Mouse (Mus musculus) heart, adult 9 months (tissue): ENCODE measurements around the gene Map9.
"Not testable (repeated sequence)": the region's sequence is repeated elsewhere in the genome, so short reads cannot be mapped to it uniquely, and the experiment has no call there.

Experiments
- DNase-seq, 2 experiments: peaks; one replicate each; pipeline ENCODE4 v3.0.0; 2022; ENCODE audit warnings: low spot score in 2 of 2

Gene Map9

GRCm38 (mm10) chr3:82357797-82358524 is at the start of gene Map9:
Map9 (plus strand) TSS chr3:82358044.
- DNase-seq, result peak; percentile 98 to 99

GRCm38 (mm10) chr3:82315728-82316127 is 42.1 kb upstream of the Map9 start:
- DNase-seq, result no peak

- DNase-seq, result not testable (repeated sequence)
These were observed 31.1 kb upstream of the Map9 start for GRCm38 (mm10) chr3:82326736-82327135.

- no peak for DNase-seq
These were observed 25.8 kb upstream of the Map9 start for GRCm38 (mm10) chr3:82332067-82332466.

GRCm38 (mm10) chr3:82332536-82332935 is 25.3 kb upstream of the Map9 start:
- DNase-seq, result no peak

GRCm38 (mm10) chr3:82333128-82333969 is 24.5 kb upstream of the Map9 start:
- DNase-seq, result peak in 1 of 2 experiments; percentile 46

GRCm38 (mm10) chr3:82340111-82340510 is 17.7 kb upstream of the Map9 start:
- no peak for DNase-seq

GRCm38 (mm10) chr3:82348277-82348860 is 9.5 kb upstream of the Map9 start:
- DNase-seq, result no peak

GRCm38 (mm10) chr3:82350321-82350720 is 7.5 kb upstream of the Map9 start:
- DNase-seq, result no peak

- DNase-seq, result no peak
These were observed 504 bp upstream of the Map9 start for GRCm38 (mm10) chr3:82357340-82357739.

- no peak for DNase-seq
These were observed 1.2 kb downstream of the Map9 start for GRCm38 (mm10) chr3:82359036-82359435.

- no peak for DNase-seq
These were observed 4.6 kb downstream of the Map9 start for GRCm38 (mm10) chr3:82362452-82362851.

- DNase-seq, result no peak
These were observed 6.7 kb downstream of the Map9 start for GRCm38 (mm10) chr3:82364505-82364904.

- no peak for DNase-seq
These were observed 7.1 kb downstream of the Map9 start for GRCm38 (mm10) chr3:82364988-82365387.

- DNase-seq, result peak; percentile 8 to 15
These were observed 11.4 kb downstream of the Map9 start for GRCm38 (mm10) chr3:82369063-82369860.

GRCm38 (mm10) chr3:82370439-82371011 is 12.7 kb downstream of the Map9 start:
- DNase-seq, result no peak

GRCm38 (mm10) chr3:82376965-82377364 is 19.1 kb downstream of the Map9 start:
- no peak for DNase-seq

- no peak for DNase-seq
These were observed 24.5 kb downstream of the Map9 start for GRCm38 (mm10) chr3:82382325-82382724.

GRCm38 (mm10) chr3:82385091-82385490 is 27.2 kb downstream of the Map9 start:
- DNase-seq, result no peak

GRCm38 (mm10) chr3:82405830-82406229 is 48.0 kb downstream of the Map9 start:
- no peak for DNase-seq

- no peak for DNase-seq
These were observed 48.5 kb downstream of the Map9 start for GRCm38 (mm10) chr3:82406336-82406735.
